Mouse (Mus musculus): Measurements from ENCODE around the gene Mogs. TPM values are rescaled to one million over a fixed set of nuclear protein-coding genes. Genes with fewer than 3 reads are reported as not detected.
A peak's percentile ranks its signal among the peaks of the same experiment; 100 is the strongest.
"Not testable (repeated sequence)": the region's sequence is repeated elsewhere in the genome, so short reads cannot be mapped to it uniquely, and the experiment has no call there.

Mogs gene
- total and polyA plus RNA-seq, 2 experiments from 2014 or later, result 7.9 to 28.1 TPM

DNA sequence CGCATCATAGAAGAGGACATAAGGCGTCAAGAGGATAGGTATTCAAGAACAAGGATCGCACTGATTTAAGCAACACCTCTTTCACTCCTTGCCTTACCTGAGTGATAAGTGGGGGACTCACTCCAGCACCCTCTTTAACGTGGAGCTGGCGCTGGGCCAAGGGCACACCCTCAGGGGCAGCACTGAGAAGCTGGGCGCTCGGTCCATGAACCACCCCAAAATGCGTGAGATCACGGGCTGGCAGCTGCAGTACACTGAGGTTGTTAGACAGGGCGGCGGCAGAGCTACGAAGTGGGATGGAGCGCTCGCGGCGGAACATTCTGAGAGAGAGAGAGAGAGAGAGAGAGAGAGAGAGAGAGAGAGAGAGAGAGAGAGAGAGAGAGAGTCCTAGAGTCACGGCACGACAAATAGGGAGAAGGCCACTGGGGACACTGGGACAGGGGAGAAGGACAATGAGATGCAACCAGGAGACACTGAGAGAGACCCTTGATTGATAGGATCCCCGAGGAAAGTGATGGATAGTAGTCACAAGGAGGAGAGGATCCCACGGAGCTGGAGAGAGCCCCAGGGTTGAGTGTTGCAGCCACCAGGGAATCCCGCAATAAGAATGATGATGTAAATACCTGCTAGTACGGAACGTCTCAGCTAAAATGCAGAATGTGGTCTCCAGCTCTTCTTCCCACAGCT, 40.4 kb downstream of the Mogs start:
- H3K9ac ChIP-seq (replicated peaks; ENCODE audit: low read depth, low read length), result no peak overlapping the region
- ATAC-seq (ENCODE audit: insufficient read depth, low read depth), result peak; percentile 11; the same call in 1 of the 2 replicates
- 10% methylated on average over 23 of the region's 23 CpGs for WGBS
- no peaks in the 10 kb centered on the region for H3K9me3 ChIP-seq (replicated peaks; ENCODE audit: control insufficient read depth, low read length)
- peak overlapping the region; percentile 48 for H3K4me3 ChIP-seq (ENCODE audit: low read depth, low read length)
- H3K36me3 ChIP-seq (replicated peaks; ENCODE audit: control insufficient read depth, insufficient read depth, low read length), result 0 out of 2 replicates have a peak, but pooled peaks cover 10% of the 10 kb centered on the region
- peaks cover 7% of the 10 kb centered on the region for H3K27me3 ChIP-seq (ENCODE audit: control insufficient read depth, insufficient read depth, low read length)
- H3K4me2 ChIP-seq (ENCODE audit: low read depth, low read length), result peak overlapping the region; percentile 74
- 0 out of 2 replicates have a peak, but pooled peaks cover 4% of the 10 kb centered on the region for H3K4me1 ChIP-seq (ENCODE audit: control insufficient read depth, insufficient read depth)
- DNase-seq (ENCODE audit: low spot score), result no peak
- TF ChIP-seq EP300 (IDR thresholded peaks at IDR 0.05; ENCODE audit: low read depth), result no peak
- no peak for TF ChIP-seq CTCF (IDR thresholded peaks at IDR 0.05; ENCODE audit: low read depth)
- no peak overlapping the region for H3K27ac ChIP-seq (ENCODE audit: low read depth)

DNA sequence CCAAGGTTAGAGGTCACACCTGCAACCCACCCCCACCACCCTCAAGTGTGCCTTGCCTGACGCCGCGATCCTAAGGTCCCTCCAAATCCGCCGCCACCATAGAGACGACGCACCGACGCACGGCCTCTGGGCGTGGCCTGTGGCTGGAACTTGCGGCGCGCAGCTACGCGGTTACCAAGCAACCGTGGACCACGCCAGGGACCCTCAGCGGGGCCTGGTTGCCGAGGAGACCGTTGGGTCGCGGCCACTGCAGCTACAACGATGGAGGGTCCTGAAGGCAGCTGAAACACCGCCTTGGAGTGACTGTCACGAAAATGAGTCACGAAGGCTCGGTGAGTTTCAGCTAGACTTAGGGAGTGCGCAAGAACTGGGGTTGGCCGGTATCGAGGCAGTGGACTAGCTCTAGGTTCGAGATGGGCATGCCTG, 41.0 kb downstream of the Mogs start, which contains the start of the genes Wdr54 and 1700003E16Rik:
Gene Wdr54 (minus strand): TSS at position 139 of the 426 bp plus-strand sequence.
Gene 1700003E16Rik (plus strand): TSS at position 146 of the 426 bp plus-strand sequence.
- Histone ChIP-seq H3K36me3 (replicated peaks; ENCODE audit: control insufficient read depth, insufficient read depth, low read length) (0 out of 2 replicates have a peak, but pooled peaks cover 6% of the 10 kb centered on the region), H3K27me3 (ENCODE audit: control insufficient read depth, insufficient read depth, low read length) (peaks cover 12% of the 10 kb centered on the region), H3K27ac (ENCODE audit: low read depth) (no peak within 1 kb of the TSS), H3K9me3 (replicated peaks; ENCODE audit: control insufficient read depth, low read length) (no peaks in the 10 kb centered on the region), H3K9ac (replicated peaks; ENCODE audit: low read depth, low read length) (no peak within 1 kb of the TSS), H3K4me2 (ENCODE audit: low read depth, low read length) (peak within 1 kb of the TSS; percentile 74), H3K4me3 (ENCODE audit: low read depth, low read length) (peak within 1 kb of the TSS; percentile 48), H3K4me1 (ENCODE audit: control insufficient read depth, insufficient read depth) (0 out of 2 replicates have a peak, but pooled peaks cover 4% of the 10 kb centered on the region)
- no peak for TF ChIP-seq CTCF (IDR thresholded peaks at IDR 0.05; ENCODE audit: low read depth)
- no peak for TF ChIP-seq EP300 (IDR thresholded peaks at IDR 0.05; ENCODE audit: low read depth)
- ATAC-seq (ENCODE audit: insufficient read depth, low read depth) (peak; percentile 76), DNase-seq (ENCODE audit: low spot score) (no peak)
- 3% methylated on average over 32 of the region's 32 CpGs for WGBS

DNA sequence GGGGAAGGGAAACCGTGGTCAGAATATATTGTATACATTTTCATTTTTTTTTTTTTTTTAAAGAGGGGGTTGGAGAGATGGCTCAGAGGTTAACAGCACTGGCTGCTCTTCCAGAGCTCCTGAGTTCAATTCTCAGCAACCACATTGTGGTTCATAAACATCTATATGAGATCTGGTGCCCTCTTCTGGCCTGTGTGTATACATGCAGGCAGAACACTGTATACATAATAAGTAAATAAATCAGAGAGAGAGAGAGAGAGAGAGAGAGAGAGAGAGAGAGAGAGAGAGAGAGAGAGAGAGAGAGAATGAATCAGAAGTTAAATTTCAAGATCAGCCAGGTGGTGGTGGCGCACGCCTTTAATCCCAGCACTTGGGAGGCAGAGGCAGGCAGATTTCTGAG, 44.2 kb downstream of the Mogs start:
- Histone ChIP-seq H3K27me3 (ENCODE audit: control insufficient read depth, insufficient read depth, low read length) (peaks cover 27% of the 10 kb centered on the region), H3K4me1 (ENCODE audit: control insufficient read depth, insufficient read depth) (peaks cover 16% of the 10 kb centered on the region)
- DNase-seq (ENCODE audit: low spot score), result peak; percentile 63
- not testable (repeated sequence) for H3K4me2 ChIP-seq (ENCODE audit: low read depth, low read length); H3K9me3 ChIP-seq (replicated peaks; ENCODE audit: control insufficient read depth, low read length); H3K9ac ChIP-seq (replicated peaks; ENCODE audit: low read depth, low read length); H3K36me3 ChIP-seq (replicated peaks; ENCODE audit: control insufficient read depth, insufficient read depth, low read length); H3K4me3 ChIP-seq (ENCODE audit: low read depth, low read length); ATAC-seq (ENCODE audit: insufficient read depth, low read depth); H3K27ac ChIP-seq (ENCODE audit: low read depth)
- peak; percentile 71 for TF ChIP-seq CTCF (IDR thresholded peaks at IDR 0.05; ENCODE audit: low read depth)
- WGBS, result 22% methylated on average over 3 of the region's 3 CpGs

DNA sequence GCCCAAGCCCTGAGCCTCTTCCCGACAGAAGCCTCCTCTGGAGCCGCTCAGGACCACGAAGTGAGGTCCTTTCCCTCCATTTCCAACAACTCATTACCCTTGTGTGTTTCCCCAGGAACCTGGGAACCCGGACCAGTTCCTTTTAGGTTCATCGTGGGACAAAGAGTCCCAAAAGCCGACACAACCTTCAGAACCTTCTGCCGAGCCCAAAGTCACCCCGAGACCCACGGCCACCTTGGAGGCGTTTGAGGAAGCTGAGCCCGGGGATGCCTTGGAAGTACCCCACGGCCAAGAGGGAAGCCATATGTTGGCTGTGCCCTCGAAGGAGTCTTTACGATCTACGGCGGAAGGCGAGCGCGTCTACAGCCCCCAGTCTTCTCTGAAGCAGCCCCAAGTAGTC, 46.1 kb downstream of the Mogs start:
- no peak for DNase-seq (ENCODE audit: low spot score)
- 9% methylated on average over 19 of the region's 19 CpGs for WGBS
- no peak overlapping the region for H3K27ac ChIP-seq (ENCODE audit: low read depth)
- peak overlapping the region; percentile 69 for H3K4me2 ChIP-seq (ENCODE audit: low read depth, low read length)
- H3K9me3 ChIP-seq (replicated peaks; ENCODE audit: control insufficient read depth, low read length), result no peaks in the 10 kb centered on the region
- no peak for ATAC-seq (ENCODE audit: insufficient read depth, low read depth)
- H3K36me3 ChIP-seq (replicated peaks; ENCODE audit: control insufficient read depth, insufficient read depth, low read length), result no peaks in the 10 kb centered on the region
- peak overlapping the region; percentile 43 for H3K4me3 ChIP-seq (ENCODE audit: low read depth, low read length)
- peaks cover 12% of the 10 kb centered on the region for H3K4me1 ChIP-seq (ENCODE audit: control insufficient read depth, insufficient read depth)
- peaks cover 27% of the 10 kb centered on the region for H3K27me3 ChIP-seq (ENCODE audit: control insufficient read depth, insufficient read depth, low read length)
- no peak for TF ChIP-seq EP300 (IDR thresholded peaks at IDR 0.05; ENCODE audit: low read depth)
- TF ChIP-seq CTCF (IDR thresholded peaks at IDR 0.05; ENCODE audit: low read depth), result no peak
- peak overlapping the region; percentile 22; the same call in 1 of the 2 replicates for H3K9ac ChIP-seq (replicated peaks; ENCODE audit: low read depth, low read length)

DNA sequence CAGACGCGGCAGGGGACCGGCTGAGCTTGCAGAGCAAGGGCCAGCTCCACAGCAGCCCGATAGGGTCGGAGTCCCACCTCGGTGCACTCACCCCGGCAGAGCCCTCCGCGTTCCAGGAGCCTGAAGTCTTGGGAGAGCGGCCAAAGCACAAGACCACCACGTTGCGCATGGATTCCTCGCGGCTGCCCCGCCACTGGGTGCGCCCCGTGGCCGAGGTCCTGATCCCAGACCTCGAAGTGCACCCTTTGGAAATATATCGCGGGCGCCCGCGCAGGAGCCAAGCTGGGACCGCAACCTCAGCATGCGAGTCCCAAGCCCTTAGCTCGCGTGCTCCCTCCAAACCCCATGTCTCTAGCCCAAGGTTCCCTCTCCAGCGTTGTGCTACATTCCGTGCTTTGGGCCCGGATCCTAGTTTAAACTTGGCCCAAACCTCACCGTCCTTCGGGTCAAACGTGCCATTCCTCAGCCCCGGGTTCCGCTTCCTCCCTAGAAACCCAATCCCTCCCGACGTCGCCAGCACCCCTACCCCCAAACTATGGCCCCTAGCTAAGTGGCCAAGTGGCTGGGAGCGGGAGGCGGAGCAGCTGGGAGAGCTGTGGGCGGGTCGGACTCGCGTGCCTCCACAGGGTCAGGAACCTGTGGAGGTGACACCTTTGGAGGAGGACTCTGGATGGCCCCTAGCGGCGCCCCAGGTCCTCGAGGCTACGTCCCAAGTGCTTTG, 46.8 kb downstream of the Mogs start:
- H3K4me3 ChIP-seq (ENCODE audit: low read depth, low read length), result peak overlapping the region; percentile 43
- H3K4me2 ChIP-seq (ENCODE audit: low read depth, low read length), result peak overlapping the region; percentile 69
- H3K27me3 ChIP-seq (ENCODE audit: control insufficient read depth, insufficient read depth, low read length), result peaks cover 27% of the 10 kb centered on the region
- H3K9ac ChIP-seq (replicated peaks; ENCODE audit: low read depth, low read length), result peak overlapping the region; percentile 22
- no peaks in the 10 kb centered on the region for H3K9me3 ChIP-seq (replicated peaks; ENCODE audit: control insufficient read depth, low read length)
- DNase-seq (ENCODE audit: low spot score) (no peak), ATAC-seq (ENCODE audit: insufficient read depth, low read depth) (no peak)
- no peak overlapping the region for H3K27ac ChIP-seq (ENCODE audit: low read depth)
- H3K36me3 ChIP-seq (replicated peaks; ENCODE audit: control insufficient read depth, insufficient read depth, low read length), result no peaks in the 10 kb centered on the region
- peaks cover 18% of the 10 kb centered on the region for H3K4me1 ChIP-seq (ENCODE audit: control insufficient read depth, insufficient read depth)
- WGBS, result under 1% methylated on average over 49 of the region's 49 CpGs
- TF ChIP-seq CTCF (IDR thresholded peaks at IDR 0.05; ENCODE audit: low read depth), result no peak
- TF ChIP-seq EP300 (IDR thresholded peaks at IDR 0.05; ENCODE audit: low read depth), result no peak

All from heart, postnatal 0 days (tissue).